Mouse (Mus musculus) megakaryocyte-erythroid progenitor cell, adult 5-6 weeks (primary cell): ENCODE measurements around the gene Rogdi. TPM values are rescaled to one million over a fixed set of nuclear protein-coding genes. Genes with fewer than 3 reads are reported as not detected.

ENCODE experiments used
- ATAC-seq: replicated peaks from 2 replicates; pipeline ENCODE4 v1.8.0; 2016; ENCODE audit warnings: mild to moderate bottlenecking, inconsistent platforms; ENCODE audit not compliant: severe bottlenecking, poor library complexity, low FRiP score, low TSS enrichment
- total RNA-seq, 2 experiments: library from RNA; stranded (forward) in 1 of 2; stranded (reverse) in 1 of 2; fragments of 200-1000, 215-1000 nt in 1 of 2; fragments of >200 nt in 1 of 2; fragmentation: Nextera tagmentation in 1 of 2; gene quantifications; 2 replicates each; pipeline ENCODE4 v1.2.3; 2014 to 2017

Gene Rogdi
- 3.4 and 24.4 TPM in 2 replicates for total RNA-seq (2014; fragmentation: Nextera tagmentation)
- 1.6 and 2.2 TPM in 2 replicates for total RNA-seq (2017)

- peak; percentile 89 for ATAC-seq
Observed at GRCm38 (mm10) chr16:5013054-5013838, at the start of gene Rogdi. Gene Rogdi, minus strand, starts transcription at chr16:5013553.

DNA sequence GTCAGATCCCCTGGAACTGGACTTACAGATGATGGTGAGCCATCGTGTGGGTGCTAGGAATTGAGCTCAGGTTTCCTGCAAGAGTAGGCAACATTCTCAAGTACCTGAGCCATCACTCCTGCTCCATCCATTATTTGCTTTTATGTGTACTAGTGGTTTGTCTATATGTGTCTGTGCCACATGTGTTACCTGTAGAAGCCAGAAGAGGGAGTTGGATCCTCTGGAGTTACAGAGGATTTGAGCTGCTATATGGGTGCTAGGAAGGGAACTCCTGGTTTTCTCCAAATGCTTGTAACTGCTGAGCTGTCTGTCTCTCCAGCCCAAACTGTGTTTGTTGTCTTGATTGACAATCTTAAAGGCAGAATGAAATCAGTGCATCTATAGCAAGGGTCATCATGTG lies 44.8 kb upstream of the Rogdi start:
- peak; percentile 79 for ATAC-seq

DNA sequence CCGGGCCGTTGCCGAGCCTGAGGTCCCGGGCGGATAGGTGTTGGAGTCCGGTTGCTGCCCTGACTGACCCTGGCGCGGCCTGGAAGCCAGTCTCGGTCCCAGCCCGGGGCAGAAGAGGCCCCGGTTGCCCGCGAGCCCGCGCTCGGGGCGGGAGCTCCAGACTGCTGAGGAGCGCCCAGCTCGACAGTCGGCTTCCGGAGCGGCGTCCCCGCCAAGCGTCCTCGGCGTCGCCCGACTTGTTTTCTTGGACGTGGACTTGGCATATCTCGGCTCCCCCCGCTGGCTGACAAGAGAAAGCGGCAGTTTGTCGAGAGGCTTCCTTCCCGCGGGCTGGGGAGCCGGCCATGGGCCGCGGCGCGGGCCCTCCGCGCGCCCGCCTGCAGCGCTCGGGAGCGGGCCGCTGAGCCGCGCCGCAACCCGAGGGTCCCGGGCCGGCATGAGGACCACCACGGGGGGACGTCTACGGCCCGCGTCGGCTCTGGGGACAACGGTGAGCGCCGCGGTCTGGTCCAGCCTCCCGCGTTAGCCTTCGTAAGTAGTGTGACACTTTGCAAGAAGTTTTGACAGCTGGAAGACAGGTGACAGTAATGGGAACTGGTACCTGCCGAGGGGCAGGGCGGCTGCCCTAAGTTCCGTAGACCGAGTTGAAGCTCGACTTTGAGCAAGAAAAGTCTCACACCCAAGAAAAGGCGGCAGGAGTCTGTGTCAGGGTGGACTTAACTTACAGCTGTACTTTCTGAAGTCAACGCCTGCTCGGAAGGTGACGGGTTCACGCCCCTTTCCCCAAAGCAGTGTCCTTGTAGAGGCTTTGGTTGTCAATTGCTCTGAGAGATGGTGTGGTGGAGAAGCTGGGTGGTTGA lies 37.1 kb upstream of the Rogdi start:
- peak; percentile 45; the same call in 1 of the 2 replicates for ATAC-seq

- ATAC-seq, result peak; percentile 97
Observed at GRCm38 (mm10) chr16:5049774-5050234, 36.5 kb upstream of the Rogdi start, which contains the start of the genes Glyr1 and Ubn1. Gene Glyr1, minus strand, starts transcription at chr16:5049863. Gene Ubn1, plus strand, starts transcription at chr16:5050057.

GRCm38 (mm10) chr16:5049182-5049773 lies 35.9 kb upstream of the Rogdi start:
- peak; percentile 59 for ATAC-seq

- ATAC-seq, result no peak
Observed at GRCm38 (mm10) chr16:5045322-5045721, 32.0 kb upstream of the Rogdi start.

DNA sequence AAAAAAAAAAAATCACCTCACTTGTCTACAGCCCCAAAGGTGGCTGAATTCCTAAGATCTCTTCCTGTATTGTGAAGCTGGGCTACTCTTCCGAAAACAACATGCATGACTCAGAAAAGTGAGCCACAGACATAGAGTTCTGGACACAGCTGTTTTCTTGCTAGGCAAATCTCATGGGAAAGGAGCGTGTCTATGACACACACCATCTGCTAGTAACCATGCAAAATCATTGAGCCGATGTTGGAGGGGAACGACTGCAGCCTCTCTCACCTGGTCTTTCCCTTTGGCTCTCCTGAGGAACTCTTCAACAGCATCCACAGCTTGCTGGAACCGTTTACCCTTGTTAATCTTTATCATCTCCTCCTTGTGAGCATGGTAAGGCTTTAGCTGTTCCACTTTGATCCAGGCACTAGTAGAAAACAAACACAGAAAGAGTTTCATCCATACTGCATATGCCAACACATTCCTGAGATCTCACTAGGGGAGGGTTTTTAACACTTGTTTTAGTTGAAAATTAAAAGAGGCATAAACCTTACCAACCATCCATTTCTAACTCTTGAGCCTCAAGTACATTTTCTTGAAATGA lies 23.4 kb upstream of the Rogdi start:
- no peak for ATAC-seq

DNA sequence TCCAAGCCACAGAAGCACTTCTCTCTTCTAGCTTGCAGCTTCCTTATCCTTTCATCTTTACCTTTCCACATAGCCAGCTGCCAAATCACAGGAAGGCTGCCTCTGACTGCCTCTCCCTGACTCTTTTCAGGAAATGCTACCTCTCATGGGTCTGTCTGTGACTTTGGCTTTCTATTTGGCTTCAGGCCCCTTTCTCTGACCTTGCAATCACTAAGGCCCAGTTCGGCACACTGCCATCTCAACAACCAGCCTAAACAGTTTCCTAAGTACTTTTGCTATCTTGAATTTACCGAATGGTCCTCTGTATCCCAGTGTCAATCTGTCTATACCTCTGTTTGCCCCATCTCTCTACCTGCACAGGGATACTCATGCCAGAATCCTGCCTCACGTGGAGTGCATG lies 22.2 kb upstream of the Rogdi start:
- ATAC-seq, result no peak

GRCm38 (mm10) chr16:5029847-5030246 lies 16.5 kb upstream of the Rogdi start:
- 0 out of 2 replicates have a peak, but pooled peaks have one; percentile 37 for ATAC-seq

- no peak for ATAC-seq
Observed at GRCm38 (mm10) chr16:5024021-5024420, 10.7 kb upstream of the Rogdi start.

DNA sequence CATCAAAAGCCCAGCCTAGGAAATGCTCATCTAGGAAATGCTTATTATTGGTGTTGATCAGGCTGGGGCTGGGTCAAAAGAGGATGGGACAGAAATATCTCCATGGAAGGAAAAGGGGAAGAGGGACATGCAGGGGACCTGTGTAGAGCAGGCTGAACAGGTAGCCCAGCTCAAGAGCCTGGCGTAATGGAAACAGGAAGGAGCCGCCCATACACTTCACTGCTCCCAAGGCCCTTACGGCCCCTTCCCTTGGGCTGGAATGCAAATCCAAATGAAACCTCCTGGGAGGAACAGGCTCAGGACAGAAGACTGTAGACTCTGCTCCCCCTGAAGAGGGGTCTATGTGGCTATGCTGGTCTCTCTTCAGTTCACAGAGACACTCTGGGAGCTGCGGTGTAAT lies 1.2 kb upstream of the Rogdi start:
- no peak for ATAC-seq

GRCm38 (mm10) chr16:5012036-5013005 lies 1.0 kb downstream of the Rogdi start:
- ATAC-seq, result peak; percentile 86

- ATAC-seq, result no peak
Observed at GRCm38 (mm10) chr16:5011285-5011684, 2.1 kb downstream of the Rogdi start.

DNA sequence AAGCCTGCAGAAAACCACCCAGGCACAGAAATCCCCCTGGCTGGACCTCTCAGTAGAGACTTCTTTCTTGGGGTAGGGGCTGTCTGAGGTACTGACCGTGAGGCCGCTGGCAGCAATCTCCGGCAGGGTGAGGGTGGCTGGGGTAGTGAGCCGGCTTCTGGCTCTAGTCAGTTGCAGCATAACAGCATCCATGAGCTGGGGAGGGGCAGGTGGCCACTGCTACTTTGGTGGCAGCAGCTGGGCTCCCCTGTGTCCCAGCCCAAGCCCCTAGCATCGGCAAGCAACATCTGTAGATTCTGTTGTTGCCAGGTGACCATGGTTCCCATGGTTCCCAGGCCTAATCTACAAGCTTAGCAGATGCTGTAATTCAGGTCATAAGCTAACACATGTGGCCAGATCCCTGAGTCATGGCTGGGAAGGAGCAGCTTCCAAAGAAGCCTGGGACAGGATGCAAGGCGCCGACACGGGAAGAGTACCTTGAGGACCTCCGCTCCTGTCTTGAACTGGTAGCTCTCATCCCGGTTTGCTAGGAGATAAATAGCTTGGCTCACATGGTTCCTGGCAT lies 2.9 kb downstream of the Rogdi start:
- no peak for ATAC-seq

GRCm38 (mm10) chr16:5008076-5008475 lies 5.3 kb downstream of the Rogdi start:
- no peak for ATAC-seq

- ATAC-seq, result no peak
Observed at GRCm38 (mm10) chr16:5007492-5007891, 5.9 kb downstream of the Rogdi start.

GRCm38 (mm10) chr16:5007067-5007466 lies 6.3 kb downstream of the Rogdi start, which contains the start of gene Smim22:
Gene Smim22, plus strand, starts transcription at chr16:5007288.
- ATAC-seq, result no peak

DNA sequence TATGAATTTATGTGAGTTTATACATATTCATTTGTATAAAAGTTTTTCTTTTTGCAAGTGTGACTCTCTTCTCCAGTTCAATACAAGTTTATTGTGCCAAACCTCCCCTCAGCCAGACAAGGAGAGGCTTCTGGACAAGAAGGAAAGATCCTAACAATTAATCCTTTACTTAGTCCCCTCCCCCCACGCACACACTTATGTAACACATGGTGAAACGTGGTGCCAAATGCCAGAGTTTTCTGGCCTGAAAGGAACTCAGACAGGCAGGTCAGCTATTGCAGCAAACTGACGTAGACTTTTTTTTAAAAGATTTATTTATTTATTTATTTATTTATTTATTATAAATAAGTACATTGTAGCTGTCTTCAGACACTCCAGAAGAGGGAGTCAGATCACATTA lies 12.7 kb downstream of the Rogdi start:
- ATAC-seq, result no peak
